Mouse (Mus musculus) layer of hippocampus, adult 11-12 months (tissue): ENCODE measurements around the gene Pafah1b3.
A peak's percentile ranks its signal among the peaks of the same experiment; 100 is the strongest.

Experiments
- DNase-seq: peaks from one replicate; pipeline ENCODE4 v3.0.0; 2022; ENCODE audit warnings: low spot score

Pafah1b3 gene

GRCm38 (mm10) chr7:25305481-25305880 is 7.7 kb upstream of the Pafah1b3 start:
- no peak for DNase-seq

GRCm38 (mm10) chr7:25303685-25304006 is 5.9 kb upstream of the Pafah1b3 start:
- DNase-seq, result no peak

DNA sequence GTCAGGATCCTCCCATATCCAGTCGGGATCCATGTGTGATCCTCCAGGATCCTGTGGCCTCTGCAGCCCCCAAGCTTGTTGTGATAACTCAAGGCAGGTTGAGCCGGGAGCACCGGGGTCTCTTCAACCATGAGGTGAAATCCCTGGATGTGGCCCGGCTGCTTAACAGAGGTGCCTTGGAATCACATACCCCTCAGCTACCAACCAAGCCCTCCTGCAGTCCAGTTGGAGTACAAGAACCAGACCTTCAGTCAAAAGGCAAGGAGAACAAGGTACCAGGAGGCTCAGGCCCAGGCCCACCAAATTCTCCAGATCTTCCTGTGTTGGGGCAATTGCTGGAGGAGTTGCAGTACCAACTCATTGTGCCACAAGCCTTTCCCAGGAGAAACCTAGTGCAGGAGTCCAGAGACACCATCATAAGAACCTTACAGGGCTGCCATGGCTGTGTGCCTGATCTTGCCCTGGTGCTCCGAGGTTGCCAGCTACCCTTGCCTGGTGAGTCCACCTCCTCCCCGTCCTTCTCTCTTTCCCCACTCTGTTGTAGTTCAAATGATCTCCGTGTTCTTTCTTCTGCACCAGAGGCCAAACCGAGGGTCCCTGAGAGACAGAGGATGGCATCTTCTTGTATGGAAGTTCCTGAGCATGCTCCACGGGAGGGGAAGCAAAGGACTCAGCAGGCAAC is 5.4 kb upstream of the Pafah1b3 start:
- no peak for DNase-seq

- no peak for DNase-seq
Observed at GRCm38 (mm10) chr7:25301063-25301462, 3.3 kb upstream of the Pafah1b3 start, which contains the start of gene Prr19. Gene Prr19 (plus strand): TSS chr7:25301411.

DNA sequence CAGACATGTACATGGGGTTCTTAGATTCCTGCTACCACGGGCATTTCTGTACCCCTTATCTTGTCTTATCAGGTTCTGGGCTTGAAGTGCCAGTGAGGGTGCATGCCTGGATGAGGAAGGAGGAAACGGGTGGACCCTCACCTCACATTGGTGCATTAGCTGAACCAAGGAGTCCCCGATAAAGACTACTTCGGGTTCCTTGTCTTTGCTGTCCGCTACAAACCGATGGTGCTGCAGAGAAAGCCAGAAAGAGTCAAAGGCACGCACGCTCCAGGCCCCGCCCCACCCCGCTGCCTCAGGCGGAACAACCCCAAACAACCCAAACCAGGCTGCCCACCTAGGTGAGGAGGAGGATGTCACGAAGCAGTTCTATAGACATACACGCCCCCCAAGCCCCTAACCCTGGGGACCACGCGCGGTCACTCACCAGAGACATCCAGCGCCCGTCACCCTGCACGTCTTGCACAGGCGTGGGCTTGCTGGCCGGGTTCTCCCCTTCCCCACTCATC is 787 bp downstream of the Pafah1b3 start:
- no peak for DNase-seq

GRCm38 (mm10) chr7:25294960-25295722 is 2.6 kb downstream of the Pafah1b3 start:
- no peak for DNase-seq

GRCm38 (mm10) chr7:25294495-25294894 is 3.3 kb downstream of the Pafah1b3 start:
- no peak for DNase-seq

DNA sequence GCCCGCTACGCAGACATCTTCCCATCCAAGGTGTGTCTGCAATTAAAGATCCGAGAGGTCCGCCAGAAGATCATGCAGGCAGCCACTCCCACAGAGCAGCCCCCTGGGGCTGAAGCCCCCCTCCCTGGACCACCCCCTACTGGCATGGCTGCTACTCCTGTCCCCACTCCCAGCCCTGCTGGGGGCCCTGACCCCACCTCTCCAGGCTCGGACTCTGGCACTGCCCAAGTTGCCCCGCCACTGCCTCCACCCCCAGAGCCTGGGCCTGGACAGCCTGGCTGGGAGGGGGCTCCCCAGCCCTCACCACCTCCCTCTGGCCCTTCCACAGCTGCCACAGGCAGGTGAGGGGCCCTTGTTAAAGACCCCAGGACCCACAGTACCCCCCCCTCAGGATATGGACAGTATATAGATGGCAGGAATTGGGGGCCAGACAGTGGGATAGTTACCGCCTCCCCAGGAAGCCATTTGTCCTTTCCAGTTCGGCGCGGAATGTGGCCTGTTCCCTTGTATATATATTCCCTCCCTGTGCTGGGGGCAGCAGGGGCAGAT is 4.5 kb downstream of the Pafah1b3 start:
- no peak for DNase-seq

DNA sequence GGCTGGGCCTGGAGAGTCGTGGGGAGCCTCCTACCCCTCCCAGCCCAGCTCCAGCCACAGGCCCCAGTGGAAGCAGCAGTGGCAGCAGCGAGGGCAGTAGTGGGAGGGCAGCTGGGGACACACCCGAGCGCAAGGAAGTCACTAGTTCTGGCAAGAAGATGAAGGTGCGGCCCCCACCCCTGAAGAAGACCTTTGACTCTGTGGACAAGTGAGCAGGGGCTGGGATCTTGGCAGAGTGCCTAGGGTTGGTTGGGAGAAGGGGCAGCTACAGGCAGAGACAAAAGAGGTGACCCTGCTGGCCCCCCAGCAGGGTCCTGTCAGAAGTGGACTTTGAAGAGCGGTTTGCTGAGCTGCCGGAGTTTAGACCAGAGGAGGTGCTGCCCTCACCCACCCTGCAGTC is 5.7 kb downstream of the Pafah1b3 start:
- no peak for DNase-seq

- DNase-seq, result no peak
Observed at GRCm38 (mm10) chr7:25290911-25291310, 6.9 kb downstream of the Pafah1b3 start.

- no peak for DNase-seq
Observed at GRCm38 (mm10) chr7:25290463-25290862, 7.3 kb downstream of the Pafah1b3 start.

DNA sequence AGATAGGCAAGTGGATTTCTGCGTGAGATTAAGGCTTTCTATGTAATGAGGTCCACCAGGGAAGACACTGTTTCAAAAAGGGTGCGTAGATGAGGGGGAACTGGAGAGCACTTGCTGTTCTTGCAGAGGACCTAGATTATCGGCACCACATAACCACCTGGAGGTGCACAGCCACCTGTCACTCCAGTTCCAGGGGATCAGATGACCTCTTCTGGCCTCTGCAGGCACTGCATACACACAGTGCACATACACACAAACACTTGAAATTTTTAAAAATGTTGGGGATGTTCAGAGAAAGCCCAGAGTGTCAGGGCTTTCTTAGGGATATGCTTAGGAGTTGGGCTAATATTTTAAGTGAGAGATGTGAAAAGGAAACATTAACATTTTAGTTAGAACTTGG is 7.9 kb downstream of the Pafah1b3 start:
- no peak for DNase-seq

GRCm38 (mm10) chr7:25288721-25289120 is 9.1 kb downstream of the Pafah1b3 start:
- no peak for DNase-seq

- DNase-seq, result no peak
Observed at GRCm38 (mm10) chr7:25288011-25288410, 9.8 kb downstream of the Pafah1b3 start.

- DNase-seq, result no peak
Observed at GRCm38 (mm10) chr7:25286989-25287388, 10.8 kb downstream of the Pafah1b3 start.

GRCm38 (mm10) chr7:25285511-25286238 is 12.1 kb downstream of the Pafah1b3 start:
- no peak for DNase-seq

DNA sequence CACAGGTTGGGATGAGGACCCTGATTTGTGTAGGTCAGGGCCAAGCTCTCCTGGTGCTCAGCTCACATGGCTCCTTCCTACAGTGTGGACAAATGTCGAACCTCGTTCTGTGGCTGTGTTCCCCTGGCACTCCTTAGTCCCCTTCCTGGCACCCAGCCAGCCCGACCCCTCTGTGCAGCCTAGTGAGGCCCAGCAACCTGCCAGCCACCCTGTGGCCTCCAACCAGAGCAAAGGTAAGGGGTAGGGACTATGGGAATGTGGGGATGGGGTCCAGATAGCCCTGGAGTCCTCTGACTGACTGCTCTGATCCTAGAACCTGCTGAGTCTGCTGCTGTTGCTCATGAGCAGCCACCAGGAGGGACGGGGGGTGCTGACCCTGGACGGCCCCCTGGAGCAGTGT is 13.0 kb downstream of the Pafah1b3 start:
- DNase-seq, result no peak

- no peak for DNase-seq
Observed at GRCm38 (mm10) chr7:25284171-25284570, 13.6 kb downstream of the Pafah1b3 start.

DNA sequence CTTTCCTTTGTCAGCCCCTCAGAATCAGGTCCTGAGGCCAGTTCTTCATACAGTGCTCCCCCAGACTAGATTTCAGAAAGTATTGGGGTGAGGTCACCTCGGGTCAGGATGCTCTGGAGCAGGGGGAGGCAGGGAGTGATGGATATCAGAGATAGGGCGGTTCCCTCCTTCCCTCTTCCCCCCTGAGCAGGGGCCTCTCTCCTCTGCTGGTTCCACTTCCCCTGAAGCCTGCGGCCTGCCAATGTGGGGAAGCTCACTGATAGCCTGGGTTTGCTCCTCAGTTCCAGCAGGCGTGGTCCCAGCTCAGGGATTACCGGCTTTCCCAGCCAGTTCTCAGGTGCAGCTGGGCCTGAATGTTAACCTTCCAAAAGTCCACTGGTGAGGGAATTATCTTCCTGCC is 14.1 kb downstream of the Pafah1b3 start:
- no peak for DNase-seq

DNA sequence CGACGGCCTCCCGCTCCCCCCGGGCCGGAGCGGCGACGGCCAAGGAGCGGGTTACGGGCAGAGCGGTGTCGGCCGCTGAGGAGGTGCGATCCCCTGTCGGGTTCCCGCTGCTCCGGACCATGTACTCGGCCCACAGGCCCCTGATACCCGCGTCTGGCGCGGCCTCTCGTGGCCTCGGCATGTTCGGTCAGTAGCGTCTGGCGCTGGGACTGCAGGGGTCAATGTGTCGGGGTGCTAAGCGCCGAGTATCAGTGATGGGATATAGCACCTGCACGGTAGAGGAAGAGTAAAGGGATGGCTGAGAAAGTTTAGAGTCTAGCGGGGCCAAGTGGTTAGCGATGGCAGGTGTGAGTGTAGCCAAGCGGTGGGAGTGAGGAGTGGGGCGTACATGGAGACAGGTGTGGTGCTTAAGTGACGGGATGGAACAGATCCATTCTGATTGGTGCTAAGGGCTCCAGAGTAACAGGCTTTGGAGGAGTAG is 15.0 kb downstream of the Pafah1b3 start:
- peak; percentile 63 for DNase-seq

DNA sequence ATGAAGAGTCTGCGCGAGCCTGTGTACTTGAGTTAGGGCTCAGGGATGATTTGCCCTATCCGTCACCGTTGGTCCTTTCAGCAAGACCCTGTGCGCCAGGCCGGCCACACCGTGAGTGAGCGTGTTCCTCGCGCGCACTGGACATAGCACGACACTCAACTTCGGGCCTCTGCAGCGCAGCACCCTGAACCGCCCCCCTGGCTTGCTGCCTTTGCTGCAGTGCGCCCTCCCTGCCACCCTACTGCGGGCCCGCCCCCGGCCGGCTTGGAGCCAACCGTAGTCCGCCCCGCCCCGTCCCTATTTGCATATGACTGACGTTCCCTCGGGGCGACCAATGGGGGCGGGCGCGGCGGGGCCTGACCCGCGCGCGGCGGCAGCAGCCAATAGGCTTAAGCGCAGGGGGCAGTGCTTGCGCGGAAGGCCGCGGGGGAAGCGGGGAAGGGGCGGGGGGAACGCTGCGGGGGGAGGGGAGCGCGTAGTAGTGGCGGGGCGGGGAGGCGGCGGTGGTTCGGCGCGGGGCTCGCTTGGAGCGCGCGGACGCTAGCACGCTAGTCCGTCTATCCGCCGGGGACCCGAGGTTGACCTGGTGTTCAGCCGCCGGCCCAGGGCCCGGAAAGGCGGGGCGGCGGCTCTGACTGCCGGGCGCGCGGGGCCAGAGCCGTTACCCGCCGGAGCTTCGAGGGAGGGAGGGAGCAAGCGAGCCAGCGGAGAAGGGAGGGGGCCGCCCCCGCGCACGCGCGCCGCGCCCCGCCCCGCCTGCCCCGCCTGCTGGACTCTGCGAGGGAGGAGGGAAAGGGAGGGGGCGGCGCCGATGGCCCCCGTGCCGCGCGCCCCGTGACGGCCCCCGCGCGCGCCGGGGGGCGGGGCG is 15.8 kb downstream of the Pafah1b3 start:
- DNase-seq, result peak; percentile 97
